Mouse (Mus musculus) G1E (cell line): Measurements from ENCODE around the gene Ddah1. TPM values are rescaled to one million over a fixed set of nuclear protein-coding genes. Genes with fewer than 3 reads are reported as not detected.
"Not testable (repeated sequence)": the region's sequence is repeated elsewhere in the genome, so short reads cannot be mapped to it uniquely, and the experiment has no call there.

Experiments used
- ATAC-seq: 2 replicates; pipeline ENCODE4 v1.8.0; 2016; ENCODE audit warnings: mild to moderate bottlenecking; ENCODE audit not compliant: insufficient number of reproducible peaks, poor library complexity, low FRiP score, severe bottlenecking; ENCODE audit errors: extremely low read depth
- DNase-seq: peaks from one replicate; pipeline ENCODE4 v3.0.0; 2012; ENCODE audit warnings: low spot score
- H3K27me3 ChIP-seq: 2 replicates; pipeline ENCODE4 v1.6.1; 2012; ENCODE audit warnings: mild to moderate bottlenecking, low read length, inconsistent platforms; ENCODE audit not compliant: insufficient read depth
- H3K36me3 ChIP-seq: replicated peaks from 2 replicates; pipeline ENCODE3; 2012; ENCODE audit warnings: mild to moderate bottlenecking, inconsistent platforms
- H3K4me1 ChIP-seq: 2 replicates; pipeline ENCODE4 v1.6.1; 2012; ENCODE audit warnings: low read depth, low read length, inconsistent platforms, mixed read lengths; ENCODE audit not compliant: insufficient read depth
- H3K4me3 ChIP-seq: 2 replicates; pipeline ENCODE4 v1.5.1; 2012; ENCODE audit warnings: low read depth, mild to moderate bottlenecking, inconsistent platforms, low read length, moderate library complexity, mixed read lengths
- H3K9me3 ChIP-seq: replicated peaks from 2 replicates; pipeline ENCODE4 v1.6.1; 2012; ENCODE audit warnings: inconsistent platforms
- CTCF ChIP-seq: IDR thresholded peaks from 2 replicates; pipeline ENCODE4 v1.5.1; 2012; ENCODE audit warnings: low read depth, low read length, inconsistent platforms, mixed read lengths
- GATA1 ChIP-seq: IDR thresholded peaks from 2 replicates; pipeline ENCODE4 v1.6.1; 2012; ENCODE audit warnings: borderline replicate concordance, low read length, inconsistent platforms, mixed read lengths
- GATA2 ChIP-seq: IDR thresholded peaks from 2 replicates; pipeline ENCODE4 v1.6.1; 2012; ENCODE audit warnings: low read depth, low read length, inconsistent platforms, borderline replicate concordance
- POLR2AphosphoS5 ChIP-seq: IDR thresholded peaks from 2 replicates; pipeline ENCODE4 v1.6.1; 2012; ENCODE audit warnings: low read depth, low read length, inconsistent platforms; ENCODE audit not compliant: insufficient replicate concordance
- TAL1 ChIP-seq: conservative IDR thresholded peaks from 2 replicates; pipeline ENCODE4 v1.6.1; 2012; ENCODE audit warnings: low read depth, low read length, inconsistent platforms, mixed read lengths
- polyA plus RNA-seq: library from polyadenylated mRNA; stranded (reverse); fragments of >175 nt; gene quantifications from 2 replicates; pipeline ENCODE4 v1.2.3, GENCODE M21; 2012
- total RNA-seq, 2 experiments: library from RNA; stranded (forward) in 1 of 2; stranded (reverse) in 1 of 2; fragments of 200-1000 nt in 1 of 2; fragments of >200 nt in 1 of 2; fragmentation: Nextera tagmentation in 1 of 2; gene quantifications; 2 replicates each; pipeline ENCODE4 v1.2.3; 2014 to 2017

Ddah1 gene
- total and polyA plus RNA-seq, 3 experiments = 0.16 TPM; not detected in 2

- Histone ChIP-seq H3K36me3 (no peaks in the 10 kb centered on the region), H3K4me1 (no peaks in the 10 kb centered on the region), H3K27me3 (no peaks in the 10 kb centered on the region), H3K9me3 (no peaks in the 10 kb centered on the region), H3K4me3 (no peak overlapping the region)
- DNase-seq (no peak), ATAC-seq (no peak)
- TF ChIP-seq CTCF (no peak), POLR2AphosphoS5 (no peak), TAL1 (no peak), GATA2 (no peak), GATA1 (no peak)
These were observed 115.7 kb downstream of the Ddah1 start for GRCm38 (mm10) chr3:145874126-145874525.

DNA sequence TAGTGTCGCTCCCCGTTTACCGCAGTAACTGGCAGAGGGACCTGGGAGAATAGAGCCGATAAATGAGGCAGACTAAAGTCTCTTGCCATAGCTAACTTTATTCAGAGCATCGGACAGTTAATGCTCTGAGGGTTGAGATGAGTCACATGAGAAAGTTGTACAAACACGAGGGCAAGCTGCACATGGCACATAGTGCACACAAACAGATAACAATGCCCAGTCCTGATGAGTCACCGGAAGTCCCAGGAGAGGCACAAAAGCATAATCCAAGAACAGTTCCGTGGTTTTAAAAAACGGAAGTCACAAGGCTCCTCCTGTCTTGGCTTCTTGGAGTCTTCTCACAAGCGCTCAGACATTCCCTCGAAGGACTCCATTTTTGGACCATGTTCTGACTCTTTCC lies 117.6 kb downstream of the Ddah1 start:
- Histone ChIP-seq H3K9me3 (no peaks in the 10 kb centered on the region), H3K4me1 (no peaks in the 10 kb centered on the region), H3K27me3 (no peaks in the 10 kb centered on the region), H3K36me3 (no peaks in the 10 kb centered on the region), H3K4me3 (no peak overlapping the region)
- TF ChIP-seq GATA1 = no peak
- TF ChIP-seq POLR2AphosphoS5 = no peak
- no peak for DNase-seq
- ATAC-seq = no peak

- not testable (repeated sequence) for H3K4me3 ChIP-seq, DNase-seq, H3K9me3 ChIP-seq, H3K4me1 ChIP-seq, ATAC-seq, H3K36me3 ChIP-seq, H3K27me3 ChIP-seq
These were observed 120.4 kb downstream of the Ddah1 start for GRCm38 (mm10) chr3:145878867-145879266.

GRCm38 (mm10) chr3:145880335-145880734 lies 121.9 kb downstream of the Ddah1 start:
- Histone ChIP-seq H3K36me3 (no peaks in the 10 kb centered on the region), H3K4me1 (no peaks in the 10 kb centered on the region), H3K27me3 (no peaks in the 10 kb centered on the region), H3K4me3 (no peak overlapping the region), H3K9me3 (no peaks in the 10 kb centered on the region)
- no peak for DNase-seq
- no peak for TF ChIP-seq GATA2
- no peak for TF ChIP-seq TAL1
- no peak for TF ChIP-seq POLR2AphosphoS5
- no peak for TF ChIP-seq GATA1
- no peak for TF ChIP-seq CTCF
- no peak for ATAC-seq

- Histone ChIP-seq H3K9me3 (no peaks in the 10 kb centered on the region), H3K4me1 (no peaks in the 10 kb centered on the region), H3K4me3 (no peak overlapping the region), H3K27me3 (no peaks in the 10 kb centered on the region), H3K36me3 (no peaks in the 10 kb centered on the region)
- TF ChIP-seq GATA2 (no peak), GATA1 (no peak), CTCF (no peak), POLR2AphosphoS5 (no peak), TAL1 (no peak)
- DNase-seq = no peak
- no peak for ATAC-seq
These were observed 123.8 kb downstream of the Ddah1 start for GRCm38 (mm10) chr3:145882076-145882874.

GRCm38 (mm10) chr3:145883233-145883632 lies 124.8 kb downstream of the Ddah1 start:
- TF ChIP-seq GATA2 (no peak), CTCF (no peak), GATA1 (no peak), TAL1 (no peak), POLR2AphosphoS5 (no peak)
- no peak for ATAC-seq
- no peak for DNase-seq
- Histone ChIP-seq H3K36me3 (no peaks in the 10 kb centered on the region), H3K4me3 (no peak overlapping the region), H3K9me3 (no peaks in the 10 kb centered on the region), H3K27me3 (no peaks in the 10 kb centered on the region), H3K4me1 (no peaks in the 10 kb centered on the region)
